Mouse (Mus musculus): ENCODE measurements around the gene Olr1. TPM values are rescaled to one million over a fixed set of nuclear protein-coding genes. Genes with fewer than 3 reads are reported as not detected.
"Not testable (repeated sequence)": the region's sequence is repeated elsewhere in the genome, so short reads cannot be mapped to it uniquely, and the experiment has no call there.

The Olr1 gene
- polyA plus RNA-seq, 1 experiment from 2014 or later = not detected

DNA sequence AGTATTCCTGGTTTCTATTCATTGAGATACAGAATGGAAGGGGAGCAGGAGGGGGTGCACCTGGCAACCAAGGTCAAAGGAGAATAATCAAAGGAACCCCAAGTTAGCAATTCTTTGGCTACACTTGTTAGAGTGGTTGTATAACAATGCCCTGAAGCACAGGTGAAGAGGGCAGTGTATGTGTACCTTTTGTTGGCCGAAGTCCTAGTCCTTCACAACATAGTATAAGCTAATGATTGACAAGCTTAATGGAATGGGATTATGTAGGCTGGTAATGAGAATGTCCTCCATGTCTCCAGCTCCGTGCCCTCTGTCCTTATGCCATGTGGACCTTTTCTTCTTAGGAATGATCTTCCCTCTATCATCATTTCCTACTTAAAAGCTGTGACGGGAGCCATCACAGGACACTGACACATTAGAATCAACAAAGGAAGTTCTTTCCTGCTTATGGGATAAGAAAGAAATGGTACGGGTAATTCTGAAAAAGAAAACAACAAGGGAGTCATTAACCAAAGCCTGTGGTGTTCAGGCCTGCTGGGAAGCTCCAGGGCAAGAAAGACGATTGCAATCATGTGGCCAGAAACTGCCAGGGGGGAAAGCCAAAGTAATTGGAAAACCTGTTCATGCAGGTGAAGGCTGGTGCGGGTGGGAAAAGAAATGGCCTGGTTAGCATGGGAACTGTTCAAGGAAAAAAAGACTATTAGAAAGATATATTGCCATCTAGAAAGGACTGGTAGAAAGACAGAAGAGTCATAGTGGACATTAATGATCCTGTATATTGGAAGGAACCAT lies 3.4 kb upstream of the Olr1 start:
- no peaks in the 10 kb centered on the region for H3K9me3 ChIP-seq
- no peak overlapping the region for H3K27ac ChIP-seq
- WGBS = 58% methylated on average over 6 of the region's 6 CpGs
- no peaks in the 10 kb centered on the region for H3K36me3 ChIP-seq
- no peak for ATAC-seq (ENCODE audit: insufficient number of reproducible peaks, low FRiP score, low TSS enrichment, low read depth)
- H3K27me3 ChIP-seq = no peaks in the 10 kb centered on the region
- H3K4me2 ChIP-seq = no peak overlapping the region
- H3K4me3 ChIP-seq = no peak overlapping the region
- peaks cover 3% of the 10 kb centered on the region; the same call in 1 of the 2 replicates for H3K4me1 ChIP-seq
- no peak overlapping the region for H3K9ac ChIP-seq

GRCm38 (mm10) chr6:129503471-129503870 lies 3.5 kb downstream of the Olr1 start:
- 88% methylated on average over 2 of the region's 2 CpGs for WGBS
- Histone ChIP-seq H3K9ac (no peak overlapping the region), H3K4me2 (no peak overlapping the region), H3K4me1 (no peaks in the 10 kb centered on the region), H3K36me3 (no peaks in the 10 kb centered on the region), H3K27me3 (no peaks in the 10 kb centered on the region), H3K9me3 (no peaks in the 10 kb centered on the region), H3K27ac (no peak overlapping the region), H3K4me3 (no peak overlapping the region)
- no peak for ATAC-seq (ENCODE audit: insufficient number of reproducible peaks, low FRiP score, low TSS enrichment, low read depth)

DNA sequence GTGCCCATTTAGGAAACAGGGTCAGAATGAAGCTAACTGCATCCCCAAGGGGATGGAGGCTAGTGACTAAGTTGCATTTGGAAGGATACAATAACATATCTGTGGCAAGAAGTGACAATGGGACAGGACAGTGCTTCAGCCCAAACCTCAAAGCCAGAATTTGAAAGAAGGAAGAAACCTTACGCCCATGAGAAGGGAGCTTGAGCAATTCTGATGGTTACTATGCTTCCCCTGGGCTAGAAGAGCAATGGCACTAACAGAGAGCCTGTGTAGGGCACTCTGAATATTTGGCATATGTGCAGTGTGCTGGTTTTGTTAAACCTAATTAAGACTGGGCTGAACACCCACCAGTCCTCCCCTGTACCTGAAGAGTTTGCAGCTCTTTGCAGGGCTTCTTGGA lies 7.4 kb downstream of the Olr1 start:
- H3K9ac ChIP-seq; H3K9me3 ChIP-seq; H3K4me1 ChIP-seq; H3K27me3 ChIP-seq; H3K27ac ChIP-seq; H3K4me2 ChIP-seq; ATAC-seq (ENCODE audit: insufficient number of reproducible peaks, low FRiP score, low TSS enrichment, low read depth); H3K36me3 ChIP-seq; H3K4me3 ChIP-seq: not testable (repeated sequence)
- WGBS = 83% methylated on average over 1 of the region's 1 CpGs

- H3K27me3 ChIP-seq = no peaks in the 10 kb centered on the region
- H3K9ac ChIP-seq = no peak overlapping the region
- no peaks in the 10 kb centered on the region for H3K4me1 ChIP-seq
- WGBS = 91% methylated on average over 3 of the region's 3 CpGs
- no peak overlapping the region for H3K27ac ChIP-seq
- H3K9me3 ChIP-seq = no peaks in the 10 kb centered on the region
- no peak for ATAC-seq (ENCODE audit: insufficient number of reproducible peaks, low FRiP score, low TSS enrichment, low read depth)
- H3K36me3 ChIP-seq = no peaks in the 10 kb centered on the region
- no peak overlapping the region for H3K4me2 ChIP-seq
- H3K4me3 ChIP-seq = no peak overlapping the region
These were observed 9.4 kb downstream of the Olr1 start for GRCm38 (mm10) chr6:129497345-129498218.

DNA sequence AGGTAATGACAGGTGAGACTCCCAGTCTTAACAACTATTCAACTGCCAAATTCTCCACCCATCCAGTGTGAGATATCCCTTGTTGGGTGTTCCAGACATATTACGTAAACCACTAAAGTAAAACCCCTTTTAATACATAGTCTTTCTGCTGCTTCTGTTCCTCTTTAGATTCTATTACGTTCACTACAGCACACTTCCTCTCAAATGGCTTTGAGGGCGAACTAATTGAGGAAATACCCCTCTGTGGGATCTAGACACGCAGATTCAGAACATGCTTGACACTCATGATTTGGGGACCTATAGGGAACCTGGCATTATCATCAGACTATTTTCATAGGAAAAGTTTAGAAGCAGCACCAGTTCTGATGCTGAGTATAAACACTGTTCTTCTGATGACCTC lies 12.0 kb downstream of the Olr1 start:
- ATAC-seq (ENCODE audit: insufficient number of reproducible peaks, low FRiP score, low TSS enrichment, low read depth) = no peak
- Histone ChIP-seq H3K27ac (no peak overlapping the region), H3K9ac (no peak overlapping the region), H3K9me3 (no peaks in the 10 kb centered on the region), H3K27me3 (no peaks in the 10 kb centered on the region), H3K4me3 (no peak overlapping the region), H3K4me1 (no peaks in the 10 kb centered on the region), H3K36me3 (no peaks in the 10 kb centered on the region), H3K4me2 (no peak overlapping the region)
- WGBS = 74% methylated on average over 4 of the region's 4 CpGs

DNA sequence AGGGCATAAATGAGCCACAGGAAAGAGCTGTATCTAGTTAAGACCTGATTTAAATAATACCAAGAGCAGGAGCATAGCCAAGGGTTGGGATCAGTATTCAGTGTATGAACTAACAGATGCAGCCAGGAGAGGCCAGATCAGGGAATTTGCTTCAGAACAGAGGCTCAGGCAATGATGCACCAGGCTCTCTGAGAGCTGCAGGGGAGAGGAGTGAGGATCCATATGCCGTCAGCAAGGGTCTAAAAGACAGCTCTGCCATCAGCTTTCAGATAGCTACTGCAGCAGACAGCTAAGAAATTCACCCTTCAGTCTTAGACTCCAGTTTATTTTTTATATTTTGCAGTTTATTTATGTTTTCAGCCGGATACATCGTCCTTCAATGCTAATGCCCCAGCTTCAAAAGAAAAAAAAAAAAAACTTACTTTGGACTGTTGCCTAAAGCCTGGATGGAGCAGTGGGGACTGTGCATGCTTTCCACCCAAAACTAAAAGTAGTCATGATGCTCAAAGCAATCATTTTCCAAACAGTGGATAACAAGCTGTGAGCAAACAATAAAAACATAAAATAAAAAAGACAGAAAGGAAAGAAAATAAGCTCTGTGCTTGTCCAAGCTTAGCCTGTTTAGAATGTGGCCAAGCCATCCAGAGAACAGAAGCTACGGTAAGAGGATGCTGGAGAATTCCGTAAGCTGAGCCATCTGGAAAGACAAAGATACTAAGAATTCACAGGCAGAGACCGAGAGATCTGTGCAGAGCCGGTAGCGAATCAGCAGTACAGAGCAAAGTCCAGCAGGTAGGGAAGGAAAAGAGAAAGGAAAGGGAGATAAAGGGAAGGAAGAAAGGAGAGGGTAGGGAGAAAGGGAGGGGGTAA lies 26.6 kb downstream of the Olr1 start:
- ATAC-seq (ENCODE audit: insufficient number of reproducible peaks, low FRiP score, low TSS enrichment, low read depth) = no peak
- Histone ChIP-seq H3K27ac (no peak overlapping the region), H3K4me1 (no peaks in the 10 kb centered on the region)

DNA sequence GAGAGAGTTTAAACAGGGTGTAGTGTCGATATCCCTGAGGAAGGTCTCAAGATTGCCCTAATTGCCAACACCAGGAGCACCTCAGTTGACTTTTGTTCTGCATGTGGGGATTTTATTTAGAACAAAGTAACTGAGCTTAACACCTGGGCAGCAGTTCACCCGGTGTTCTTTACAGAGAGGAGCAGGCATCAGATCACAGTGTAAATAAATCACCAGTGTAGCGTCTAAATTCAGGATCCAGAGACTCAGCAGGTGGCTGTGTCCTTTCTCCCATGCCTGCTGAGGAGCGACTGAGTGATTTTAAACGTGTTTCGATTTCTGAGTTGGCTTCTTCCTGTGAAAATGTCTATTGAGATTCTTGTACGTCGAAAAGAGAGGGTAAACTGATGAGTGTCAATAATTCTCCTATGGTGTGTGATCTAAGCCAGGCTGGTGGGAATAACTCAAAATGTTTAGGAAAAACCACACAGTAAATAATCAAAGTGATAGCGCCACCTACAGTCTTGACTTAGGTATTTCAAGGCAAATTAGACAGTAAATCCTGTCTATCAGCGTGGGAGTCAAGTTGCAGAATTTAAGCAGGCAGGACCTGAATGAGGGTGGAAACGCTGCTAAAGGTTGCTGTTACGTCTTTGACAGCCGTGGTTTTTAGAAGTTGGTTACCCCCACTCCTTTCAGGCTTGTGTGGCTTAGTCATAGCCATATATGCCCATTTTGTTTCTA lies 30.4 kb downstream of the Olr1 start:
- no peak overlapping the region for H3K4me3 ChIP-seq
- no peaks in the 10 kb centered on the region for H3K36me3 ChIP-seq
- H3K27ac ChIP-seq = no peak overlapping the region
- no peak overlapping the region for H3K9ac ChIP-seq
- no peaks in the 10 kb centered on the region for H3K27me3 ChIP-seq
- H3K4me1 ChIP-seq = no peaks in the 10 kb centered on the region
- no peaks in the 10 kb centered on the region for H3K9me3 ChIP-seq
- ATAC-seq (ENCODE audit: insufficient number of reproducible peaks, low FRiP score, low TSS enrichment, low read depth) = no peak
- H3K4me2 ChIP-seq = no peak overlapping the region
- WGBS = 28% methylated on average over 13 of the region's 13 CpGs

More for the DNA sequence above, 26.6 kb downstream of the Olr1 start:
- H3K9me3 ChIP-seq = no peaks in the 10 kb centered on the region
- H3K4me3 ChIP-seq = no peak overlapping the region
- 61% methylated on average over 8 of the region's 8 CpGs for WGBS
- H3K27me3 ChIP-seq = no peaks in the 10 kb centered on the region
- H3K4me2 ChIP-seq = no peak overlapping the region
- H3K9ac ChIP-seq = no peak overlapping the region
- no peaks in the 10 kb centered on the region for H3K36me3 ChIP-seq

GRCm38 (mm10) chr6:129472627-129473026 lies 34.3 kb downstream of the Olr1 start:
- Histone ChIP-seq H3K27ac (no peak overlapping the region), H3K4me1 (no peaks in the 10 kb centered on the region), H3K4me2 (no peak overlapping the region), H3K9ac (no peak overlapping the region), H3K4me3 (no peak overlapping the region), H3K27me3 (no peaks in the 10 kb centered on the region), H3K36me3 (no peaks in the 10 kb centered on the region), H3K9me3 (no peaks in the 10 kb centered on the region)
- no peak for ATAC-seq (ENCODE audit: insufficient number of reproducible peaks, low FRiP score, low TSS enrichment, low read depth)
- WGBS = 68% methylated on average over 5 of the region's 5 CpGs

DNA sequence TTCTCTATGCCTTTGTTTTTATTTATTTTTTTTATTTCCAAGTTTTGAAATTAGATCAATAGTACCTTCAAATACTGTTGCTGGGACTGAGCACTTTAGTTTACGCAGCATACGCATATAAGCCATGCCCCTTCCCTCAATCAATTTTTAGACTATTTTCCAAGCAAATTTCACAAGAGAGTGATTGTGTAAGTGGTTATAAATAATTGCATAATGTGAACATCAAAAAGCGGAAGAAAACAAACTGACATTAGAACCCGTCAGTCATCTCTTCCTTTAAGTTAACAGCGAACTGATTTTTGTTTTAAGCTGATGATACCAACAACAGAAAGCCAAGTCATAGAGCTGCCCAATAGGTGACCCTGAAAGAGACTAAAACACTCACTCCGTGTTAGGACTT lies 35.6 kb downstream of the Olr1 start:
- no peaks in the 10 kb centered on the region for H3K9me3 ChIP-seq
- WGBS = 88% methylated on average over 6 of the region's 6 CpGs
- H3K4me1 ChIP-seq = no peaks in the 10 kb centered on the region
- no peaks in the 10 kb centered on the region for H3K36me3 ChIP-seq
- H3K27ac ChIP-seq = no peak overlapping the region
- no peaks in the 10 kb centered on the region for H3K27me3 ChIP-seq
- no peak for ATAC-seq (ENCODE audit: insufficient number of reproducible peaks, low FRiP score, low TSS enrichment, low read depth)
- no peak overlapping the region for H3K4me3 ChIP-seq
- no peak overlapping the region for H3K4me2 ChIP-seq
- no peak overlapping the region for H3K9ac ChIP-seq

DNA sequence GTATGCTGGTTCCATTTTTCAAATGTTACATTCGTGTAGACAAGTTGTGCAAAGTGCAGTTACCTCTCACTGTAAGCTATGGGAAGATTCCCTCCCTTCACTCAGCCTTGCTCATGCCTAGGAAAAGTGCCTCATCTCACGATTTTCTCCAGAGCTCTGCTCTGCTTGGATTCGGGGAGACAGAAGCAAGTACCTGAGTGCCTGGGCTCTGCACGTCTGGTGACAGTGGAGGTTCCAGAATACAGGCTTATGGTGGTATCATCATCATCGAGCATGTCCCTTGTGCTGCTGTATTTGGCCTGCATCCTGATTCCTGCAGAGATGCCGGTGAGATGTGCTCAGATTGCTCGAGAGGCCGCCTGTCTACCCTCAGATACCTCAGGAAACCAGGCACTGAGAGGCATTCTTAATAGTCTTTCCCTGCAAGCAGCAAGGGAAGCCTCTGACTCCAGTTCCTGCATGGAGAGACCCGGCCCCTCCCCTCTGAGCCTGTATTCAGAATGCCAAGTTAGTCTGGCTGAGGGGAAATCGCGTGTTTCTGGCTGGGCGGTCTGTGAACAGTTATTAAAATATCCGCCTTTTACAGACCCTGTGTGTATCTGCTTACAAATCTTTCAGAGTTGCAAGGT lies 55.4 kb downstream of the Olr1 start, which contains the start of gene Clec1a:
Gene Clec1a, minus strand, starts transcription at position 590 of the 629 bp plus-strand sequence.
- Histone ChIP-seq H3K4me1 (no peaks in the 10 kb centered on the region), H3K36me3 (no peaks in the 10 kb centered on the region), H3K9ac (no peak within 1 kb of the TSS), H3K9me3 (no peaks in the 10 kb centered on the region), H3K4me3 (no peak within 1 kb of the TSS), H3K4me2 (no peak within 1 kb of the TSS), H3K27ac (no peak within 1 kb of the TSS), H3K27me3 (no peaks in the 10 kb centered on the region)
- WGBS = 41% methylated on average over 13 of the region's 13 CpGs
- no peak for ATAC-seq (ENCODE audit: insufficient number of reproducible peaks, low FRiP score, low TSS enrichment, low read depth)

- no peak for ATAC-seq (ENCODE audit: insufficient number of reproducible peaks, low FRiP score, low TSS enrichment, low read depth)
- Histone ChIP-seq H3K4me1 (no peaks in the 10 kb centered on the region), H3K36me3 (no peaks in the 10 kb centered on the region), H3K27me3 (no peaks in the 10 kb centered on the region), H3K4me3 (no peak overlapping the region), H3K9me3 (no peaks in the 10 kb centered on the region), H3K9ac (no peak overlapping the region), H3K27ac (no peak overlapping the region), H3K4me2 (no peak overlapping the region)
- 52% methylated on average over 6 of the region's 6 CpGs for WGBS
These were observed 57.2 kb downstream of the Olr1 start for GRCm38 (mm10) chr6:129449743-129450142.

Measured in limb, embryonic 15.5 days (tissue).